ENCODE assay signal across 8 mouse cellular contexts in the genomic region with DNA sequence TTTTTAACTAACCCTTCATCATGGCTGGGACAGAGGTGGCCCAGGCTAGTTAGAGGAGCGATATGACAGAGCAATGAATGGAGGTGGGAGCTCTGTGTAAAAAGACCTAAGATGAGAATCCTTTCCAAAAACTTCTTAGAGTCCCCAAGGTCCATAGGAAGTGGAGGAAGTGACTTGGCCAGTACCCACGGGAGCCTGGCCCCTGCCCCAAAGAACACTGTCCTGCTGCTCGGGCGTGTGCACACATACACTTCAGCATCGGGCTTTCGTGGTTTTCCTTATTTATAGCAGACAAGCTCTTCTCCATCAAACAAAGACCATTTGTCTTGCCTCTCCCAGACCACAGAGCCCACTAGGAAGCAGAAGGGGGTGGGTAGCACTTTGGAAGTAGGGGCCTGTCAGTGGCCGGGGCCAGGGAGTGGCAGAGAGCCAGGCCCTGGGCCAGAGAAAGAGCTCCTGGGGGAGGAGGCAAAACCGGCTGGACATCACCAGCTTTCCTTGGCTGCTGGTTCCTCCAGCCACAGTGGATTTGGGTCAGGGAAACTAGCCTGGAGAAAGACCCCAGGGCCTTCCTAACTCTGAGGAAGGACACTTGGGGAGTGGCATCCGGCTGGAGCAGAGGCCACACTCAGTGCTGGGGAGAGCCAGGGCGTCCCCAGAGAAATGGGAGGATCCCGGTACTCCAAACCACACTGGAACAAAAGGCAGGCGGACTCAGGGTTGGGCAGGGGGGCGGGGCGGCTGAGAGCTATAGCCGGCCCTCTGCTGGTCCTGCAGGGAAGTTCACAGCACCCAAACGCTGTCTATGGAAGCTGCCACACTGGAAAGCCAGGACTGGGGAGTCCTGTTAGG. TPM values are rescaled to one million over a fixed set of nuclear protein-coding genes. Genes with fewer than 3 reads are reported as not detected.
DNase-seq lines count a peak whose midpoint lies in the region; ATAC-seq and TF ChIP-seq lines count a peak whose summit lies in the region.

No protein-coding gene starts in this region.

- TF ChIP-seq CTCF in E14TG2a.4 (conservative IDR thresholded peaks at IDR 0.05; ENCODE audit: low read length), result peak; percentile 77

- H3K4me2 ChIP-seq in forebrain, embryonic 12.5 days, result peak overlapping the region; percentile 86
- peak overlapping the region; percentile 90 for H3K4me2 ChIP-seq in heart, embryonic 15.5 days
- H3K4me2 ChIP-seq in liver, embryonic 15.5 days, result peak overlapping the region; percentile 95
- peak overlapping the region; percentile 93 for H3K4me2 ChIP-seq in neural tube, embryonic 12.5 days (replicated peaks)

- H3K4me1 ChIP-seq in E14TG2a.4 (replicated peaks; ENCODE audit: low read depth, low read length), result peaks cover 67% of the 10 kb centered on the region
- H3K4me1 ChIP-seq in brown adipose tissue, adult 24 weeks (ENCODE audit: control insufficient read depth, insufficient read depth, insufficient read length, low read length), result no peaks in the 10 kb centered on the region; the same call in none of the 2 replicates
- peaks cover 42% of the 10 kb centered on the region for H3K4me1 ChIP-seq in forebrain, embryonic 12.5 days
- peaks cover 61% of the 10 kb centered on the region for H3K4me1 ChIP-seq in heart, embryonic 15.5 days (replicated peaks)
- H3K4me1 ChIP-seq in liver, embryonic 15.5 days (replicated peaks), result peaks cover 63% of the 10 kb centered on the region
- peaks cover 45% of the 10 kb centered on the region for H3K4me1 ChIP-seq in neural tube, embryonic 12.5 days

- 12% methylated on average over 16 of the region's 16 CpGs for WGBS in forebrain, embryonic 12.5 days
- 16% methylated on average over 16 of the region's 16 CpGs for WGBS in heart, embryonic 15.5 days
- WGBS in liver, embryonic 15.5 days (ENCODE audit: insufficient replicate concordance), result 27% methylated on average over 16 of the region's 16 CpGs
- 7% methylated on average over 16 of the region's 16 CpGs for WGBS in neural tube, embryonic 12.5 days

- peak overlapping the region; percentile 81 for H3K27ac ChIP-seq in brown adipose tissue, adult 24 weeks (replicated peaks; ENCODE audit: low read depth, low read length)
- H3K27ac ChIP-seq in forebrain, embryonic 12.5 days, result peak overlapping the region; percentile 80
- H3K27ac ChIP-seq in heart, embryonic 15.5 days, result peak overlapping the region; percentile 97
- H3K27ac ChIP-seq in liver, embryonic 15.5 days (replicated peaks), result peak overlapping the region; percentile 85
- peak overlapping the region; percentile 79 for H3K27ac ChIP-seq in neural tube, embryonic 12.5 days

- peak overlapping the region; percentile 94 for H3K9ac ChIP-seq in forebrain, embryonic 12.5 days
- peak overlapping the region; percentile 91 for H3K9ac ChIP-seq in heart, embryonic 15.5 days
- H3K9ac ChIP-seq in liver, embryonic 15.5 days, result no peak overlapping the region
- peak overlapping the region; percentile 94 for H3K9ac ChIP-seq in neural tube, embryonic 12.5 days

- H3K36me3 ChIP-seq in E14TG2a.4 (ENCODE audit: insufficient read depth, low read length), result peaks cover 46% of the 10 kb centered on the region
- peaks cover 36% of the 10 kb centered on the region for H3K36me3 ChIP-seq in forebrain, embryonic 12.5 days (replicated peaks)
- peaks cover 34% of the 10 kb centered on the region for H3K36me3 ChIP-seq in heart, embryonic 15.5 days
- H3K36me3 ChIP-seq in liver, embryonic 15.5 days (replicated peaks), result peaks cover 48% of the 10 kb centered on the region
- H3K36me3 ChIP-seq in neural tube, embryonic 12.5 days, result peaks cover 34% of the 10 kb centered on the region

- DNase-seq in kidney, postnatal 25 days, result peak; percentile 91 to 92
- peak; percentile 24 to 28 for DNase-seq in thymus, postnatal 36 days

- peak; percentile 45 for ATAC-seq in forebrain, embryonic 12.5 days (ENCODE audit: low FRiP score)
- ATAC-seq in heart, embryonic 15.5 days (replicated peaks; ENCODE audit: insufficient number of reproducible peaks, insufficient read depth, low FRiP score, low read depth), result peak; percentile 24
- no peak for ATAC-seq in liver, embryonic 15.5 days (ENCODE audit: insufficient read depth)
- ATAC-seq in neural tube, embryonic 12.5 days (ENCODE audit: low FRiP score, low read depth), result peak; percentile 61

- no peaks in the 10 kb centered on the region for H3K9me3 ChIP-seq in E14TG2a.4 (ENCODE audit: low read length)
- no peaks in the 10 kb centered on the region for H3K9me3 ChIP-seq in forebrain, embryonic 12.5 days
- no peaks in the 10 kb centered on the region for H3K9me3 ChIP-seq in heart, embryonic 15.5 days (replicated peaks)
- H3K9me3 ChIP-seq in liver, embryonic 15.5 days (replicated peaks), result no peaks in the 10 kb centered on the region
- H3K9me3 ChIP-seq in neural tube, embryonic 12.5 days, result no peaks in the 10 kb centered on the region

- peak overlapping the region; percentile 60 for H3K4me3 ChIP-seq in E14TG2a.4 (replicated peaks; ENCODE audit: low read length)
- peak overlapping the region; percentile 96 for H3K4me3 ChIP-seq in brown adipose tissue, adult 24 weeks (ENCODE audit: insufficient read depth, low read depth, low read length)
- H3K4me3 ChIP-seq in forebrain, embryonic 12.5 days (replicated peaks), result peak overlapping the region; percentile 88
- peak overlapping the region; percentile 73 for H3K4me3 ChIP-seq in heart, embryonic 15.5 days
- peak overlapping the region; percentile 10; the same call in 1 of the 2 replicates for H3K4me3 ChIP-seq in liver, embryonic 15.5 days (replicated peaks)
- peak overlapping the region; percentile 15 for H3K4me3 ChIP-seq in neural tube, embryonic 12.5 days

- H3K27me3 ChIP-seq in E14TG2a.4 (ENCODE audit: insufficient read depth, low read length), result peaks cover 35% of the 10 kb centered on the region
- no peaks in the 10 kb centered on the region for H3K27me3 ChIP-seq in forebrain, embryonic 12.5 days
- no peaks in the 10 kb centered on the region for H3K27me3 ChIP-seq in heart, embryonic 15.5 days
- H3K27me3 ChIP-seq in liver, embryonic 15.5 days, result no peaks in the 10 kb centered on the region
- H3K27me3 ChIP-seq in neural tube, embryonic 12.5 days (replicated peaks), result no peaks in the 10 kb centered on the region

RNA-seq across cellular contexts. Expression of gene Vegfa, which starts 4.9 kb away (rescaled TPM):
- polyA plus RNA-seq in brown adipose tissue, adult 24 weeks (2012; ENCODE audit: insufficient read depth, insufficient read length, missing spikeins), result 189 and 214 TPM in 2 replicates
- 4.1 TPM in 2 replicates for polyA plus RNA-seq in forebrain, embryonic 12.5 days (2016; fragmentation: Nextera tagmentation; extraction: Ambion mirVana)
- polyA plus RNA-seq in heart, embryonic 15.5 days (2015; fragmentation: Nextera tagmentation; extraction: Ambion mirVana), result 6.0 and 7.4 TPM in 2 replicates
- 1.2 and 1.4 TPM in 2 replicates for polyA plus RNA-seq in liver, embryonic 15.5 days (2015; fragmentation: Nextera tagmentation; extraction: Ambion mirVana)
- 3.4 and 4.1 TPM in 2 replicates for polyA plus RNA-seq in neural tube, embryonic 12.5 days (2016; fragmentation: Nextera tagmentation; extraction: Ambion mirVana)

Comparison
In these comparisons a context has a peak if more than half of its experiments do, and no peak if none do; other contexts are left out.
1. H3K4me3 ChIP-seq: peak in every context shown above with its lines; median percentile 96 in brown adipose tissue, adult 24 weeks; 88 in forebrain, embryonic 12.5 days; 73 in heart, embryonic 15.5 days; 60 in E14TG2a.4; 15 in neural tube, embryonic 12.5 days; 10 in liver, embryonic 15.5 days.
2. RNA of gene Vegfa, which starts 4.9 kb away (polyA plus RNA-seq): 189 to 214 TPM in brown adipose tissue, adult 24 weeks; 6.0 to 7.4 TPM in heart, embryonic 15.5 days, 4.1 TPM in forebrain, embryonic 12.5 days, 3.4 to 4.1 TPM in neural tube, embryonic 12.5 days and 1.2 to 1.4 TPM in liver, embryonic 15.5 days; every median in the first group is over 10 times any median in the second.
3. Peak in every context shown above with its lines, with median percentiles within 50 percentile points of each other: H3K27ac ChIP-seq and H3K4me2 ChIP-seq.